Mouse (Mus musculus) intestine, embryonic 16.5 days (tissue): ENCODE data around the gene Parn. TPM values are rescaled to one million over a fixed set of nuclear protein-coding genes. Genes with fewer than 3 reads are reported as not detected.

ENCODE experiments used
- ATAC-seq: fragments of 200-750 bp; cut with Nextera tagmentation; 2 replicates; pipeline ENCODE4 v1.8.0; 2017; ENCODE audit warnings: moderate TSS enrichment, moderate library complexity
- H3K27ac ChIP-seq: fragments of 300-500 bp; sonication (generic); 2 replicates; pipeline ENCODE4 v1.5.1; 2014; ENCODE audit warnings: mild to moderate bottlenecking, low read length
- H3K27me3 ChIP-seq: fragments of 300-500 bp; sonication (generic); replicated peaks from 2 replicates; pipeline ENCODE4 v1.6.1; 2014; ENCODE audit warnings: low read length, control low read depth, mixed read lengths; ENCODE audit not compliant: control insufficient read depth, insufficient read depth
- H3K36me3 ChIP-seq: fragments of 300-500 bp; sonication (generic); 2 replicates; pipeline ENCODE4 v1.6.1; 2014; ENCODE audit warnings: low read length, control low read depth; ENCODE audit not compliant: control insufficient read depth, insufficient read depth
- H3K4me1 ChIP-seq: fragments of 300-500 bp; sonication (generic); 2 replicates; pipeline ENCODE4 v1.6.1; 2014; ENCODE audit warnings: low read length, control low read depth, mixed read lengths; ENCODE audit not compliant: control insufficient read depth, insufficient read depth
- H3K4me2 ChIP-seq: fragments of 300-500 bp; sonication (generic); 2 replicates; pipeline ENCODE4 v1.6.1; 2014; ENCODE audit warnings: low read depth, low read length, control low read depth
- H3K4me3 ChIP-seq: fragments of 300-500 bp; sonication (generic); 2 replicates; pipeline ENCODE4 v1.5.1; 2014; ENCODE audit warnings: mild to moderate bottlenecking, low read length
- H3K9ac ChIP-seq: fragments of 300-500 bp; sonication (generic); 2 replicates; pipeline ENCODE4 v1.6.1; 2014; ENCODE audit warnings: low read depth, low read length
- H3K9me3 ChIP-seq: fragments of 300-500 bp; sonication (generic); 2 replicates; pipeline ENCODE4 v1.6.1; 2016; ENCODE audit warnings: low read length, control low read depth; ENCODE audit not compliant: control insufficient read depth
- WGBS: fragments of 180-500 bp; shearing (Covaris S2); extraction: QIAGEN DNeasy Blood & Tissue Kit; methylation state at CpG from one replicate; pipeline ENCODE4 v1.1.7; 2014; 5-methylcytosine and 5-hydroxymethylcytosine counted together
- polyA plus RNA-seq: library from polyadenylated mRNA; unstranded; fragments of >200 nt; fragmentation: Nextera tagmentation; extraction: Ambion mirVana; gene quantifications from 2 replicates; pipeline ENCODE4 v1.2.1, GENCODE M21; 2015

Gene Parn
- polyA plus RNA-seq, 1 experiment from 2014 or later = 39.4 TPM

GRCm38 (mm10) chr16:13521359-13521758 lies 146.6 kb downstream of the Parn start:
- 56% methylated on average over 6 of the region's 6 CpGs for WGBS
- H3K4me1 ChIP-seq = no peaks in the 10 kb centered on the region
- H3K9ac ChIP-seq = no peak overlapping the region
- no peak overlapping the region for H3K27ac ChIP-seq
- H3K4me3 ChIP-seq = no peak overlapping the region
- H3K36me3 ChIP-seq = no peaks in the 10 kb centered on the region
- H3K9me3 ChIP-seq = no peaks in the 10 kb centered on the region
- ATAC-seq = no peak
- no peak overlapping the region for H3K4me2 ChIP-seq
- H3K27me3 ChIP-seq = no peaks in the 10 kb centered on the region

GRCm38 (mm10) chr16:13520301-13520700 lies 147.7 kb downstream of the Parn start:
- H3K4me3 ChIP-seq = no peak overlapping the region
- WGBS = 91% methylated on average over 6 of the region's 6 CpGs
- ATAC-seq = no peak
- H3K4me1 ChIP-seq = no peaks in the 10 kb centered on the region
- H3K9me3 ChIP-seq = no peaks in the 10 kb centered on the region
- H3K27me3 ChIP-seq = no peaks in the 10 kb centered on the region
- no peak overlapping the region for H3K27ac ChIP-seq
- H3K36me3 ChIP-seq = no peaks in the 10 kb centered on the region
- no peak overlapping the region for H3K4me2 ChIP-seq
- no peak overlapping the region for H3K9ac ChIP-seq

GRCm38 (mm10) chr16:13516214-13516613 lies 151.8 kb downstream of the Parn start:
- ATAC-seq = no peak
- Histone ChIP-seq H3K9ac (no peak overlapping the region), H3K4me3 (no peak overlapping the region), H3K4me1 (no peaks in the 10 kb centered on the region), H3K27ac (no peak overlapping the region), H3K9me3 (no peaks in the 10 kb centered on the region), H3K4me2 (no peak overlapping the region), H3K27me3 (no peaks in the 10 kb centered on the region), H3K36me3 (no peaks in the 10 kb centered on the region)
- 65% methylated on average over 3 of the region's 3 CpGs for WGBS

GRCm38 (mm10) chr16:13515524-13515923 lies 152.4 kb downstream of the Parn start:
- H3K27me3 ChIP-seq = no peaks in the 10 kb centered on the region
- no peak overlapping the region for H3K9ac ChIP-seq
- no peaks in the 10 kb centered on the region for H3K4me1 ChIP-seq
- no peak for ATAC-seq
- no peak overlapping the region for H3K27ac ChIP-seq
- WGBS = 89% methylated on average over 7 of the region's 7 CpGs
- H3K4me2 ChIP-seq = no peak overlapping the region
- no peaks in the 10 kb centered on the region for H3K36me3 ChIP-seq
- no peaks in the 10 kb centered on the region for H3K9me3 ChIP-seq
- no peak overlapping the region for H3K4me3 ChIP-seq

GRCm38 (mm10) chr16:13505055-13505454 lies 162.9 kb downstream of the Parn start:
- Histone ChIP-seq H3K36me3 (no peaks in the 10 kb centered on the region), H3K4me3 (no peak overlapping the region), H3K27ac (no peak overlapping the region), H3K4me2 (no peak overlapping the region), H3K9me3 (no peaks in the 10 kb centered on the region), H3K27me3 (no peaks in the 10 kb centered on the region), H3K9ac (no peak overlapping the region), H3K4me1 (no peaks in the 10 kb centered on the region)
- no peak for ATAC-seq
- 64% methylated on average over 5 of the region's 5 CpGs for WGBS

GRCm38 (mm10) chr16:13504476-13504875 lies 163.5 kb downstream of the Parn start:
- Histone ChIP-seq H3K9ac (no peak overlapping the region), H3K4me2 (no peak overlapping the region), H3K27me3 (no peaks in the 10 kb centered on the region), H3K36me3 (no peaks in the 10 kb centered on the region), H3K4me1 (no peaks in the 10 kb centered on the region), H3K4me3 (no peak overlapping the region), H3K9me3 (no peaks in the 10 kb centered on the region), H3K27ac (no peak overlapping the region)
- 78% methylated on average over 3 of the region's 3 CpGs for WGBS
- no peak for ATAC-seq

GRCm38 (mm10) chr16:13498923-13499322 lies 169.0 kb downstream of the Parn start:
- Histone ChIP-seq H3K4me3 (no peak overlapping the region), H3K9ac (no peak overlapping the region), H3K4me2 (no peak overlapping the region), H3K9me3 (no peaks in the 10 kb centered on the region), H3K36me3 (no peaks in the 10 kb centered on the region), H3K27me3 (no peaks in the 10 kb centered on the region), H3K4me1 (no peaks in the 10 kb centered on the region), H3K27ac (no peak overlapping the region)
- ATAC-seq = no peak
- 84% methylated on average over 3 of the region's 3 CpGs for WGBS

- H3K4me1 ChIP-seq = no peaks in the 10 kb centered on the region
- H3K9ac ChIP-seq = no peak overlapping the region
- no peak for ATAC-seq
- H3K4me2 ChIP-seq = no peak overlapping the region
- no peaks in the 10 kb centered on the region for H3K9me3 ChIP-seq
- no peak overlapping the region for H3K4me3 ChIP-seq
- H3K27ac ChIP-seq = no peak overlapping the region
- H3K36me3 ChIP-seq = no peaks in the 10 kb centered on the region
- H3K27me3 ChIP-seq = no peaks in the 10 kb centered on the region
- 85% methylated on average over 3 of the region's 3 CpGs for WGBS
Observed at GRCm38 (mm10) chr16:13493981-13494380, 174.0 kb downstream of the Parn start.

GRCm38 (mm10) chr16:13492996-13493395 lies 175.0 kb downstream of the Parn start:
- no peak for ATAC-seq
- no peak overlapping the region for H3K4me2 ChIP-seq
- no peak overlapping the region for H3K27ac ChIP-seq
- no peak overlapping the region for H3K9ac ChIP-seq
- no peak overlapping the region for H3K4me3 ChIP-seq
- no peaks in the 10 kb centered on the region for H3K4me1 ChIP-seq
- WGBS = 72% methylated on average over 3 of the region's 3 CpGs
- no peaks in the 10 kb centered on the region for H3K27me3 ChIP-seq
- H3K36me3 ChIP-seq = no peaks in the 10 kb centered on the region
- H3K9me3 ChIP-seq = no peaks in the 10 kb centered on the region

GRCm38 (mm10) chr16:13491776-13492175 lies 176.2 kb downstream of the Parn start:
- 52% methylated on average over 3 of the region's 3 CpGs for WGBS
- ATAC-seq = no peak

More at GRCm38 (mm10) chr16:13491776-13492175, 176.2 kb downstream of the Parn start:
- Histone ChIP-seq H3K4me1 (no peaks in the 10 kb centered on the region), H3K27ac (no peak overlapping the region), H3K9me3 (no peaks in the 10 kb centered on the region), H3K27me3 (no peaks in the 10 kb centered on the region), H3K36me3 (no peaks in the 10 kb centered on the region), H3K4me2 (no peak overlapping the region), H3K9ac (no peak overlapping the region), H3K4me3 (no peak overlapping the region)
